Comparison of ENCODE assay signal across 17 mouse cellular contexts in genomic region chr10:21762516-21762915, GRCm38 (mm10).
A peak's percentile ranks its signal among the peaks of the same experiment; 100 is the strongest.
DNase-seq lines count a peak whose midpoint lies in the region; TF ChIP-seq lines count a peak whose summit lies in the region.
"Had no signal": no experiment of that assay in that cellular context is flagged by ENCODE, and none has a peak within 500 bp of the region (broad histone marks: within the 10 kb centered on the region; RNA-seq: fewer than 3 reads in every experiment).

No protein-coding gene starts in this region.

- peaks cover 13% of the 10 kb centered on the region for H3K4me1 ChIP-seq in olfactory bulb, adult 2 months (ENCODE audit: control insufficient read depth, insufficient read depth, low read length)
- H3K4me1 ChIP-seq: hindbrain, embryonic 12.5 days; liver, embryonic 12.5 days; lung, embryonic 15.5 days; neural tube, embryonic 13.5 days; stomach, embryonic 15.5 days had no signal

- peak overlapping the region; percentile 64 for H3K27ac ChIP-seq in olfactory bulb, adult 2 months (ENCODE audit: insufficient read depth, low read depth, low read length)
- H3K27ac ChIP-seq: hindbrain, embryonic 12.5 days; liver, embryonic 12.5 days; lung, embryonic 15.5 days; macrophage; neural tube, embryonic 13.5 days; stomach, embryonic 15.5 days had no signal

- peak; percentile 47 for DNase-seq in left cerebral cortex, adult 11 months (ENCODE audit: low spot score)
- no peak for DNase-seq in left cerebral cortex, postnatal 4 days
- peak; percentile 45 for DNase-seq in layer of hippocampus, adult 9-10 months (ENCODE audit: low spot score)
- no peak for DNase-seq in adrenal gland, adult 8-10 months
- no peak for DNase-seq in urinary bladder, postnatal 4 days (ENCODE audit: low spot score in 2 of 2)
- DNase-seq in gastrocnemius, adult 8-10 months (ENCODE audit: low spot score in 2 of 2), result no peak
- DNase-seq: cerebellum, adult 9-11 months; gastrocnemius, postnatal 10 days; heart, postnatal 10 days; spleen, adult 18-20 months had no signal

- 37% methylated on average over 5 of the region's 5 CpGs for WGBS in olfactory bulb, adult 2 months

- intact Hi-C loops in left cerebral cortex, postnatal 4 days (cut with DNase I), result loop anchor here (10.0 kb wide), 3 partner anchors 122 to 298 kb away; partner anchors contain the start of gene Sgk1

- no peak for TF ChIP-seq POLR2A in olfactory bulb, adult 2 months (IDR thresholded peaks at IDR 0.05; ENCODE audit: insufficient read depth, low read depth, low read length)

- H3K4me3 ChIP-seq in olfactory bulb, adult 2 months (ENCODE audit: insufficient read depth, low read depth, low read length), result no peak overlapping the region
- H3K4me3 ChIP-seq: hindbrain, embryonic 12.5 days; liver, embryonic 12.5 days; lung, embryonic 15.5 days; neural tube, embryonic 13.5 days; stomach, embryonic 15.5 days had no signal

- TF ChIP-seq CTCF in olfactory bulb, adult 2 months (IDR thresholded peaks at IDR 0.05; ENCODE audit: insufficient read depth, low read depth, low read length), result no peak

Comparison
In these comparisons a context has a peak if more than half of its experiments do, and no peak if none do; other contexts are left out.
1. DNase-seq: peak in left cerebral cortex, adult 11 months (single experiment) and layer of hippocampus, adult 9-10 months (single experiment); none in left cerebral cortex, postnatal 4 days (single experiment), adrenal gland, adult 8-10 months (single experiment), urinary bladder, postnatal 4 days (0 of 2) and gastrocnemius, adult 8-10 months (0 of 2).